Mouse (Mus musculus): ENCODE data around the gene Zscan4-ps1. TPM values are rescaled to one million over a fixed set of nuclear protein-coding genes. Genes with fewer than 3 reads are reported as not detected.
"Not testable (repeated sequence)": the region's sequence is repeated elsewhere in the genome, so short reads cannot be mapped to it uniquely, and the experiment has no call there.

The Zscan4-ps1 gene
- polyA plus RNA-seq (2012; fragmentation: generic; extraction: Trizol) = not detected

DNA sequence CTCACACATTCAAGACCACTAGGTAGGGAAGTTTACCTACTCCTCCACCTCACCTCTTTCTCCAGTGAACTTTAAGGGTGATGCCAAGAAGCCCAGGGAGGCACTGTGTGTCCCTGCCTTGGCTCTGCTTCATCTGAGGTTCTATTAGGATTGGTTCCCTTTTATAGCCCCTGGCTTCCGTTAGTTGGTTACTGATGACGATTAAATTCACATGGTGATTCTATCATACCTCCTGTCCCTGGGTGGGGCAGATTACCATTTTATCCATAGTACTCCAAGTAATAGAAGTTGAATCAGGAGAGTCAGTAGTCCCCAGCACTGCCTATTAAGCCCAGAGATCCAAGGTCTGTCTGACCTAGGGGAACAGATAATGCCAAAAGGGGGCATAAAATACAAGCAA is at the start of gene Zscan4-ps1:
Gene Zscan4-ps1 (minus strand): TSS at position 101 of the 400 bp plus-strand sequence.
- not testable (repeated sequence) for H3K4me3 ChIP-seq; H3K27me3 ChIP-seq (ENCODE audit: control insufficient read depth, insufficient read depth, insufficient read length); H3K79me2 ChIP-seq (ENCODE audit: control insufficient read depth, insufficient read depth); H3K36me3 ChIP-seq (ENCODE audit: control insufficient read depth, insufficient read depth); H3ac ChIP-seq (ENCODE audit: control insufficient read depth, insufficient read length); H3K4me2 ChIP-seq (ENCODE audit: low read depth)

Other genes starting within 250 kb of the Zscan4-ps1 start
- gene Zscan4b, start 164.6 kb downstream of the Zscan4-ps1 start, polyA plus RNA-seq (2012; fragmentation: generic; extraction: Trizol) = not detected
- gene Zscan4c, start 63.9 kb downstream of the Zscan4-ps1 start, polyA plus RNA-seq (2012; fragmentation: generic; extraction: Trizol) = not detected
- not detected for gene Zscan4d, start 96.5 kb upstream of the Zscan4-ps1 start, polyA plus RNA-seq (2012; fragmentation: generic; extraction: Trizol)
- gene Zscan4e, start 241.0 kb upstream of the Zscan4-ps1 start, polyA plus RNA-seq (2012; fragmentation: generic; extraction: Trizol) = not detected

Measured in myocyte (in vitro differentiated cells).